Mouse (Mus musculus) MEL (cell line): Measurements from ENCODE around the gene Pcdh9.

Experiments
- CTCF ChIP-seq, 3 experiments: IDR thresholded peaks in 2 of 3; conservative IDR thresholded peaks in 1 of 3; 2 replicates each; pipeline ENCODE4 v1.5.1; 2011 to 2012; ENCODE audit warnings: low read length in 3 of 3, low read depth in 2 of 3, mild to moderate bottlenecking in 2 of 3, improper control_type of control experiment in 1 of 3, inconsistent platforms in 1 of 3, mixed read lengths in 1 of 3, moderate library complexity in 1 of 3; ENCODE audit not compliant: control insufficient read depth in 1 of 3, insufficient read depth in 1 of 3, poor library complexity in 1 of 3, severe bottlenecking in 1 of 3
- POLR2A ChIP-seq, 2 experiments: IDR thresholded peaks; 2 replicates each; pipeline ENCODE4 v1.6.1; 2011 to 2012; ENCODE audit warnings: low read length in 2 of 2, mild to moderate bottlenecking in 2 of 2, control low read depth in 1 of 2, improper control_type of control experiment in 1 of 2, low read depth in 1 of 2, moderate library complexity in 1 of 2; ENCODE audit not compliant: control insufficient read depth in 1 of 2, insufficient read depth in 1 of 2, poor library complexity in 1 of 2
- SIN3A ChIP-seq: IDR thresholded peaks from 2 replicates; pipeline ENCODE4 v1.6.1; 2012; ENCODE audit warnings: low read length, improper control_type of control experiment, inconsistent platforms
- TCF12 ChIP-seq: IDR thresholded peaks from 2 replicates; pipeline ENCODE4 v1.6.1; 2014; ENCODE audit warnings: low read depth, mild to moderate bottlenecking, inconsistent platforms, low read length, improper control_type of control experiment, moderate library complexity

DNA sequence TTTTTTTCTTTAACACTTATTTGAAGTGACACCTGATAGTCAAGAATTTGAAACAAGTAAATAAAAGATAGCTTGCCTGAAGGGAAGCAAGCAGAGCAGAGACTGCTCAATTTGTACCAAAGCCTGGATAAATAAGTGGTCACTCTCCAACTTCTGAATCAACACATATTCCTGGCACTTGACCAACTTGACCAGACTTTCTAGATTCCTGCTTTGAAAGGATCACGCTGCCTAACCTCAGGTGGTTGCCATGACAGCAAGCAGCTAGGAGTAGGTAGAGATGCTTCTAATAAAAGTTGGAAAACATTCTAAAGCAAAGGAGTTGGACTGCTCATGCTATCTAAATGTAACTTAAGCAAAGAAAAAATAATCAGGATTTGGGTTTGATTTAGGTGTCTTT, 205.8 kb downstream of the Pcdh9 start:
- TF ChIP-seq POLR2A (IDR thresholded peaks at IDR 0.05; ENCODE audit: control insufficient read depth in 1 of 2, insufficient read depth in 1 of 2, low read depth in 1 of 2, low read length in 2 of 2, poor library complexity in 1 of 2) (no peak), SIN3A (no peak), TCF12 (no peak), CTCF (IDR thresholded peaks at IDR 0.05 in 2 of 3, conservative IDR thresholded peaks at IDR 0.05 in 1 of 3; ENCODE audit: control insufficient read depth in 1 of 3, insufficient read depth in 1 of 3, low read depth in 2 of 3, low read length in 3 of 3, poor library complexity in 1 of 3, severe bottlenecking in 1 of 3) (no peak)
